Mouse (Mus musculus): ENCODE data around the gene Sost.

DNA sequence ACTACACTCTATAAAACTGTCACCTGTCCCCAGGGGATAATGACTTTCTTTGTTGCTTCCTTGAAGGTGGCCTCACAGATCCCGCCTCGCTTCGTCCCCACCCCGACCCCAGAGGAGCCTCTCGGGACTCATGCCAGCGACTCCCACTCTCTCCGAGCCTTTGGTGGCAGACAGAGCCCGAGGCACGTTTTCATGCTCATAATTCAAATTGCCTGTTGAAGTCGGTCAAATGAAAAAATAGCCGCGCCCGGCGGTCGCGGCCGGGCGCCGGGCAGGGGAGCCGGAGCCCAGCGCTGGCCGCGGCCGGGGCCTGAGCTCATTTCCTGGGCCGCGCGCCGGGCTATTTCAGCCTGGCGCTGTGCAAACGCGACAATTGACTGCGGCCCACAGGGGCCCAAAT, 29.7 kb downstream of the Sost start:
- TF ChIP-seq CTCF (IDR thresholded peaks at IDR 0.05; ENCODE audit: borderline replicate concordance, insufficient read depth, low read length), result no peak
- no peak for TF ChIP-seq POLR2A (IDR thresholded peaks at IDR 0.05; ENCODE audit: low read depth, low read length)
